Mouse (Mus musculus) left cerebral cortex, adult 9 months (tissue): Measurements from ENCODE around the gene Jund.

Experiments
- DNase-seq, 2 experiments: peaks; one replicate each; pipeline ENCODE4 v3.0.0; 2022; ENCODE audit warnings: low spot score in 2 of 2

Jund gene

DNA sequence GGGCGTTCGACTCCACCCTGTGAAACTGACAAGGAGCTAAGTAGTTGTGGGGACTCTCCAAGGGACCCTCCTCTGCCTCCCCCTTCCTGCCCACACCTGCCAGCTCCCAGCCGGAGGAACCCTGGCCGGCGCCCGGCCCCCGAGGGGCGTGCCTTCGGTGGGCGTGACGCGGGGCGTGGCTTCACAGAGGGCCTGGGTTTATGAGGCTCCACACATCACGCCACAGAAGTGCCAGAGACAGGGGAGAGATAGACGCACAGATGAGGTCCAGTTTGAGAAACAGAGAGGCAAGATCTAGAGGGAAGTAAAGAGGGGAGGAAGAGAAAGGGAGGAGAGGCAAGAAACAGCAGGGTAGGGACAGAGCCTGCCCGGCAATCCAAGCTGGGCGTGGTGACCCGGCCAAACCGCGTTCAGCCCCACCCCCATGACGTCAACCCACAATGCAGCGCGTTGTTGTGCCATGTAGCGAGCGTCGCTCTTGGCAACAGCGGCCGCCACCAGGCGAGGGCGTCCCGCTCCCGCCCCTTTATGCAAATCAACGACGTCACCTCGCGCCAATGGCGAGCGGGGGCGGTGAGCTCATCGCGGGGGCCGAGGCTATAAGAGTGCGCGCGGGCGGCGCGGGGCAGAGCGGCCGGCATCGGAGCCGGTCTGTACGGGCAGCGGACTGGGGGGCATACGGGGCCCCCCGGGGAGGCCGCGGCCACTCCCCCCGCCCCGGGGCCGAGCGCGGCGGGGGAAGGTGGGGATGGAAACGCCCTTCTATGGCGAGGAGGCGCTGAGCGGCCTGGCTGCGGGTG is at the start of gene Jund:
TSS of gene Jund (plus strand) at position 640 of the 800 bp plus-strand sequence.
- peak; percentile 95 to 98 for DNase-seq

DNA sequence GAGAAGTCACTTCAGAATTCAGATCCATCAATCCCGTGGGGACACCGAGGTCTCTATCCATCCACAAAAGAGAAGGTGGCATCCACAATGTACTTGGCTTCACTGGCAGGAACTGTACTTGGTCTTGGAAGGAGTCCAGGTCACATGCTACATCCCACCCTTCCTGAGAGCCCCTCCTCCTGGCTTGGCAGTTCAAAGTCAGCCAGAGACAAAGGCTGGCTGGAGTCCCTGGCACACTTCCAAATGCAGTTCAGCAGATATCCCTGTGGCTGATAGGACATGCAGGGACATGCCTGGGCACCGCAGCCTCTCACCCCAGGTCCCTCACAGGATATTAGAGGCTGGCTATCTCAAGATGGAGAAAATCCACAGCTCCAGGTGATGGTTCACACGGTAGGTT is 49.4 kb upstream of the Jund start:
- no peak for DNase-seq

DNA sequence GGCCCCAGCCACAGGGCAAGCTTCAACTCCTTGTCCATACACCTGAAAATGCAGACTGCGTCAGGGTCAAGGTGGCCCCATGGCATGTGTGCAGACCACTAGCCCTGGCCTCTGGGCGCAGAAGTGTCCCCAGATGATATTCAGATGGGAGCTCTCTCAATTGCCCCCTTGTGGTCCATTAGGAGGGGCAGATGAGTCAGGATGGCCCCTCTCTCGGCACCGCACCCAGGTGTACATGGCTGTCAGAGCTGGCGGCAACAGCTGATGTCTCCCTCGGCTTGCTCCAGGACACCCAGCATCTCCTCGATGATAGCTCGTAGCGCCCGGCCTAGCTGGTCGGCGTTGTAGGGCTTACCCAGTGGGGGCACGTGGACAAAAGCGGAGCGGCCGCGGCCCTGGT is 48.4 kb upstream of the Jund start:
- DNase-seq: no peak

DNA sequence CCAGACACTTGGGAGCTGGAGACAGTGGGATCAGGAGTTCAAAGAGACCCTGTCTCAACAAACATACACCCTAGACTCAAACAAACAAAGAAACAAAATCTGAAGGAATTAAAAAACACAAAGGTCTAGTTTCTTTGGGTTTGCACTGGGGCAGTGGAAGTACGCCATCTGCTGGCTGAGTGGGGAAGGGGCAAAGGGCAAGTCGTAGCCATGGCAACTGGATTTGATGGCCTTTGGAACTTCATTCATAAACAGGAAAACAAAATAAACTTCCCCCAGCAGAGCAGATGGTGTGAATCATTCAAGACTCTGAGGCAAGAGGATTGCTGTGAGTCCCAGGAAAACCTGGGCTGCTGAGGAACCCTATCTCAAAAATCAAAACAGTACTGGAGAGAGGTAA is 45.5 kb upstream of the Jund start:
- DNase-seq: no peak

DNA sequence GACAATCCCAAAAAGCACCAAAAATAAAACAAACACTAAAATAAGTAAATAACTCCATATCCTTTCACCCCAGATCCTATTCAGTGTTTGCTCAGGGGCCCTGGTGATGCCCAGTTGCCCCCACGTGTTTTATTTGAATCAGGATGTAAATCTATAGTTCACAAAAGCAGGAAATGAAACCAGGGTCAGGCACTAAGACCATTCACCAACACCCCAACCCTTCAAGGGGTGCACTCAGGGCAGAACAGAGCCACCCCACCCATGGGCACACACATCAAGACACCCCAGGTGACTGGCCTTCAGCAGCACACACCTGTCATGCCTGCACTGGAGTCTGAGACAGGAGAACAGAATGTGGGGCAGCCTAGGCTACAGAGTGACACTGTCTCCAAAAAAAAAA is 44.6 kb upstream of the Jund start:
- no peak for DNase-seq

DNA sequence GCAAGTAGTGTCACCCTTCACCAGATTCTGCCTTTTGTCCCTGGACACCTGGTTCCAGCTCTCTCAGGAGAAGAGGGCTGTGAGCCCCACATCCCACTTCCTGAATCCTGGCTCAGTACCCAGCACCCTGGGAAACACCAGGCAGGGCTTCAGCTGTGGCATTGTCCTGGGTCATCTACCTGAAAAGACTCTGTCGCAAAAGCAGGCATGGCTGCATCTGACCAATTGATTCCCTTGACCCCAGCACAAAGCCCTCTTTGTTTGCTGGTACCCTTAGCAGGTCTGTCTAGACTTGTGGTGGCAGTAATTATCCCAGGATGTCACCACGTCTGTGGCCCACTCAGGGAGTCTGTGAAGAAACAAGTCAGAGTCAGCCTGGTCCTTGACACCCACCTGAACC is 43.3 kb upstream of the Jund start:
- no peak for DNase-seq

DNA sequence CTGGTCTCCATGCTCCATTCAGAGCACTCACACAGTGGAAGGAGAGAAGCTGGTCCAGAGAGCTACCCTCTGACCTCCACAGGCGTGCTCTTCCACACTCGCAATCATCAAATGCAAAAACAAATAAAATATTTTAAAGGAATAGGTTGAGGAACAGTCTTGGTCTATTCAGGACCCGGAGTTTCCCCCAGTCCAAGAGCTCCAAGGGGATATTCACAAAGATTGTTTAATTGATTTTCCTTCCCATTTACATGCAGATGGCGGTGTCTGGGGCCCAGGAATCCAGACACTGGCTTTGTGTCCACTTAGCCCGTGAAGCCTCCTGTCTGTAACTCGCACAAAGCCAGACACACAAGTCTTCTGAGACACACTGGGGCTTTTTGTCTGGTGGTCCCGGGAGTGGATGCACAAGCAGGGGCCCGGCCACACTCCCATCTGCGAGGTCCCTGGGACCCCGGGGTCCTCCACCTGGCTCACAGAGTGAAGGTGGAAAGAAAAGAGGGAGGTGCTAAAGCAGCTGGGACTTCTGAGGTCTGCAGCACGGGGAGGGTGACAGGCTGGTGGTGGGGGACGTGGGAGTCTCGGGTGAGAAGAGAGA is 42.5 kb upstream of the Jund start:
- no peak for DNase-seq

DNA sequence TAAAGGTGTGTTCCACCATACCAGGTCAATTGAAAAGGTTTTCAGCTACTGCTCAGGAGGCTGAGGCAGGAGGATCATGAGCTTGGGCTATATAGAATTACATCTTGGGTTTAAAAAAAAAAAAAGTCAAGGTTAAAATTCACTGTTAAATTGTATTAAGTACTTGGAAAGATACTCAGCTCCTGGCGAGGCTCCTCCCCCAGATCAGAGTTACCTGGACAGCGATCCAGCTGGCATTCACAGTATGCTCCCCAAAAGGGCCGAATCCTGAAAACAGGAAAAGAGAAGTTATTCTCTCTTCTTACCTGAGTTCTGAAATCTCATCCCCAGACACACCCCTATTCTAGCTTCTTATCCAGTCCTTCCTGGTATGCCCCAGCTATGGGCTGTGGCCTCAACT is 41.5 kb upstream of the Jund start:
- DNase-seq: no peak

DNA sequence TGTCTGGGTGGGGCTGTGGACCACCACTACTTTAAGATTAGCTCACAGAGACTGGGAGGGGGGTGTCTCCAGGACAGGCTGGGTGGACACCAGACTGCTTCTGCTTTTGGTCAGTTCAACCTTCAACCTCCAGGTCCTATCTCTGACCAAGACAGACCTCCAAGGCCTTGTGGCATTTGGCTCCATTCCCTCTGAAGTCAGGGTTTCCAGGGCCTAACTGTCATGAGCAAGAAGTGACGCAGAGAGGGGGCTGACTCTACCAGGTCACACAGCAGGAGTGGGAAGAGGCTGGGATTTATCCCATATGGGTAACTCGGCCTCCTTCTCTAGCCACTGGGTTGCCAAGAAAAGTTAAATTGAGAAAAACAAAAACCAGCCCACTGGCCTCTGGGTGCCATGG is 41.0 kb upstream of the Jund start:
- DNase-seq: no peak

DNA sequence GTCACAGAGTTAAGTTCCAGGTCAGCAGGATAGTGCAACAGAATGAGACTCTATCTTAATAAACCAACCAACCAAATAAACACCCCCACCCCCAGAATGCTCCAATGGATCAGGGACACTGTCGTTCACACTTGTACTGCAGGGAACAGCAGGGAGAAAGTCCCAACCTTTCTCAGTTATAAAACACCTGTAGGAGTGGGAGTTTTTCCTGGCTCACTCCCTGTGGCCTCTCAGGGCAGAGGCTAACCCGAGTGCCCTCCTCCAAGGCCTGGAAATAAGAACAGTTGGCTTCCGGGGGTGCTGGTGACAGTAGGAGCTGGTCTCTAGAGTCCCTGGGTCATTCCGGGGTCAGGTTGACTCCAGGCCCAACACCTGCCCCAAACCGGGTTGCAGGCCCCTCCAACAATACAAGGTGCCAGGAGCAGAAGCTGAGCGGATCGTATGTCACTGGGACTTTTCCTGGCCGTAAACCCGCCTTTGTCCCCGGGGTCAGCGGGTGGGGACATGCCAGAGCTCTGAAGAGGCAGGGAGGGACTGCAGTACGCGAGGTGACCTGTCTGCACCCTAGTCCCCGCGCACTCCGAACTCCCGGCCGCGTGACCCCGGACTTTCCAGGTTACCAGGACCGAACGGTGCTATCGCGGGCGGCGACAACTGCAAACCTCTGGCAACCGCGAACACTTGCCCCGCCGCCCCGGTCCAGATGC is 39.7 kb upstream of the Jund start:
- peak in 1 of 2 experiments; percentile 25 for DNase-seq

DNA sequence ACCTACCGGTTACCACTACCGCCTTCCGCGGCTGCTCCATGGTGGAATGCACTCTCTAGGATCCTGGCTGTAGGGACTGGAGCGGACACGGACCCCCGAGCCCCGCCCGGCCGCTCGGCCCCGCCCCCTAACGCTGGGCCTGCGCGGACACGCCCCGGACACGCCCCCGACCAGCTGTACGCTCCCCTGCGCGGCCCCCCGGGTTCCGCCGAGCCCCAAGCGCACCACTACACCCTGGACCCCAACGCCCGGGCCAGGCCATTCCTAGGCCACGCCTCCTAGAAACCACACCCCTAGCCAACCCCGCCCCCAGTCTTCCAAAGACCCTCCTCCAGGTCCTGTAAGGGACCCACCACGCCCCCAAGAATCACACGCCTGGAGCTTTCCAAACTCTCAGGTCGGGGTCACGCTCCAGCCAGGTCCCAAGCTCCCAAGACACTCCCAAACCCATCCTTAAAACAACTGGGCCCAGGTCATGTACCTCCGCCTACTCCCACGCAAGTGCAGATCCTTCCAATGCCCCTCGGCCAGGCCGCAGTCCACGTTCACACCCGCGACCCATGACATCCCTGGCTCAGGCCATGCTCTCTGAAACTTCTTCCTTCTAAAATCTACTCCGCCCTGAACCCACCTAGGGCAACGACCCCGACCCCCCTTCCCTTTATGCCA is 39.0 kb upstream of the Jund start:
- DNase-seq: peak; percentile 55 to 74

DNA sequence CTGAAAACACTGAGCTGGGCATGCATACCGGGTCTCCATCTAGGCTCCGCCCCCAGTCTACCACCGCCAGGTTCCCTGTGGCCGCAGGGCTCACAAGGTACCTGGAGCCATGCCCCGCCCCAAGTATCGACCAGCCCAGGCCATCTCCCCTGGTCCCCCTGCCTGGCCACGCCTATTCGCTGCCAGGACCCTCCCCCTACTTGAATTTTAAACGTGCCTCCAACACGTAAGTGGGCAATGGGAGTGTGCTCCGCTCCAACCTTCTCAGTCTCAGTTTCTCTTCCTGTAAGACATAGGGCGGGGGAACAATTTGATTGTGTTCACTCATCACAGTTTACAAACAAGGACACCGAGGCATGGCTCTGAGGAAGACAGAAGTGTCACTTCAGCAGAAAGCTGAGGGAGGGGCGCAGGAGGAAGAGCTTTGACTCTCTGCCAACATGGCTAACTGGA is 38.5 kb upstream of the Jund start, which contains the start of gene Pgpep1:
TSS of gene Pgpep1 (minus strand) at position 116 of the 453 bp plus-strand sequence.
- no peak for DNase-seq

DNA sequence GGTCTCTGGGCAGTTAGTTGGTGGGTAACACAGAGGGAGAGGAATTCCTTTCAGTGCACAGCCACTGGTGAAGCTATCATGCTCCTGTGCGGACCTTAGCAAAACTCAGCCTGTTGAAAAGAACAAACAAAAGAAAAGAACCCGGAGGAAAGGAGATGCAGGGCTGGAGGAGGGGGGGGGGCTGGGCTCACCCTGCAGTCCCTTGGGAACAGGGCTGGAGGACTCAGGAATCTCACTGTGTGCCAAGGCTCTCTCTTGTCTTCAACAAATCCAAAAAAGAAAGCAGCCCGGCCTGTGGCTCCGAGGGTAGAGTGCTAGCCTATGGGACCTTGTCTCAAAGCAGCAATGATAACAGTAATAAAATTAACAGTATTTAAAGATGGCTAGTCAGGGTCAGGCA is 35.1 kb upstream of the Jund start:
- DNase-seq: no peak

DNA sequence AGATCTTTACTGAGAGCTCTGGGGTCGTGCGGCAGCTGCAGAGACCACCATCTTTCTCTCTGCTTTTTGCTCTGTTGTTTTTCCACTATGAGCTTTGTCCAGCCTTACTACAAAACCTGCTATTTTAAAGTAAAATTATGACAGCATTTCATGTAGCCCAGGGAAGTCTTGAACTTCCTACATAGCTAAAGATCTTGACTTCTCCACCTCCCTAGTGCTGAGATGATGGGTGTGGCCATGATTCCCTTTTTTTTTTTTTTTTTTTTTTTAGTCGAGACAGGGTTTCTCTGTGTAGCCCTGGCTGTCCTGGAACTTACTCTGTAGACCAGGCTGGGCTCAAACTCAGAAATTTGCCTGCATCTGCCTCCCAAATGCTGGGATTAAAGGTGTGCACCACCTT is 34.1 kb upstream of the Jund start:
- DNase-seq: no peak

DNA sequence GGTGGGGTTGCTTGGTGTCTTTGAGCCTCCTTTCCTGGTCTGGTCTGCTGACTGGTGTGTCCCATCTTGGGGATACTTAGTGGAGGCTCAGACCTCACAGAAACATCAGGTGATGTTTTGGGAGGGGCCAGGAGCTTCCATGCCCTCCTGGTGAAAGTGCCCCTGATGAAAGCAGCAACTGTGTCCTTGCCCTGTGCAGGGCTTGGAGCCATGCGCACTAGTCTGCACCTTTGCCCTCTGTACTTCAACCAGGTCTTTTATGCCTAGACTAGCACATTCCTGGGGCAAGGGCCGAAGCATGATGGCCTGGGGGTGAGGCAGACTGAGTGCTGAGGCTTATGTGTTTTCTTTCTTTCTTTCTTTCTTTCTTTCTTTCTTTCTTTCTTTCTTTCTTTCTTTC is 33.1 kb upstream of the Jund start:
- DNase-seq: no peak

DNA sequence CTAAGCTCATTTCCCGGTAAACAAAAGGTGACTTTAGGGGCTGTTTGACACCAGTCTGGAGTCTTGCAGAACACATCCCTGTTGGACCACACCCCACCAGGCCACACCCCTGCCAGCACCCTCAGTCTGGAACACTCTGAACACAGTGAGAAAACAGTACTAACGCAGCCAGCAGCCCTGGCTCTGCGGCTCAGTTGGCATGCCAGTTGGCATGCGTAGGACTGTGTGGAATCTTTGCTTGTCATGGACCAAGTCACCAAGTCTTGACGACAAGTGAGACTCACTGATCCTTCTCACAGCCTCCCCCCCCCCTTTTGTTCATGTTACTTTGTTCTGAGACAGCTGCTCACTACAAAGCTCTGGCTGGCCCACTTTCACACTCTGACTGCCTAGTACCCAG is 31.7 kb upstream of the Jund start:
- no peak for DNase-seq

DNA sequence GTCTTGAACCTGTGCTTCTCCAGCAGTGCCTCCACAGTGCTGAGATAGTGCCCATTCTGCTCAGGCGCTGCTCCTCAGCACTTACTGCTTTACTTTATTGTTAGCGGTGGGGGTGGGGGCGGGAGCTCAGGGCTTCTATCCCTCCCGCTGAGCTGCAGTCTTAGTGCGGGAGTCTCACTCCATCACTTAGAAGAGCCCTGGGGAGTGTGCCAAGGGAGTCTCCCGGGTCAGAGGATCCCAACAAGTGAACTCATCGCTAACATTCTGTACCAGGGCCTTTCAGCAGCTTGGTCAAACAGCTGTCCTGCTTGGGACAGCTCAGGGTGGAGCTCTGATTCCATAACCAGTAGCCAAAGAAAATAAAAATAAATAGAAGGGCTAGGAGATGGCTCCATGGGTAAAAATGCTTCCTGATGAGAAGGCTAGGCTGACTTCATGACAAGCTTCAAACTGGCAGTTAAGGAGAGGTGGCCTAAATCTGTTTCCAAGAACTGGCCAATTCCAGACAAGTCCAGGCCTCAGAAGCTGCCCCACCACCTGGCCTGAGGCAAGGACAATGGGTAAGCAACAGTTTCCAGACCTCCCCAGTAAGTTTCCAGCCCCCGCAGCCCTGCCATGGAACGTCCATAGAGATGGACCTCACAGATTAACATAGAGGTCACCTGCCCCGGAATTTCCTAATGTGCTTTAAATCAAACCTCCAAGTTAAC is 27.0 kb upstream of the Jund start:
- no peak for DNase-seq

DNA sequence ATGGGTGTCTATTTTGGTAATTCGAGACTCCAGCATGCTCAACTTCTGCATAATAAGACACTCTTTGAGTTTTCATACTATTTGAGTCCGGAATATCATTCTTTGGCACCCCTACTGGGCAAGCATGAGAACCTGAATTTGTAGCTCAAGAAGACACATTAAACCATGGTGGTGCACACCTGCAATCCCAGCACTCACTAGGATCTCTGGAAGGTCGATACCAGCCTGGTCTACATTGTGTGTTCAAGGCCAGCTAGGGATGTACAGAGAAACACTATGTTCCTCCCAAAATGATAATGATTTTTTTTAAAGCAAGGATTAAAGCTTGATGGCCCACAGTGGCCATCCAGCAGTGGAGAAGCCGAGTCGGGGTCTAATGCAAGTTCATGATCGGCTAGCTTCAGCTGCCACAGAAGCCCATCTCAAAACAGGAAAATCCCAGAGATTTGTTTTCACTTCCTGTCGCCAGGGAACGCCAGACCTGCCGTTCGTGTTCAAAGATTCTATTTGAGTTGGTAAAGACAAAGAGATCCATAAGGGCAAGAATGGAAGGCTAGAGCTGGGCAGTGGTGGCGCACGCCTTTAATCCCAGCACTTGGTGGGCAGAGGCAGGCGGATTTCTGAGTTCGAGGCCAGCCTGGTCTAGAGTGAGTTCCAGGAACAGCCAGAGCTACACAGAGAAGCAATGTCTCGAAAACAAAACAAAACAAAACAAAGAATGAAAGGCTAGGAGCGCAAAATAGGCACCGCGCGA is 26.2 kb upstream of the Jund start:
- DNase-seq: no peak

DNA sequence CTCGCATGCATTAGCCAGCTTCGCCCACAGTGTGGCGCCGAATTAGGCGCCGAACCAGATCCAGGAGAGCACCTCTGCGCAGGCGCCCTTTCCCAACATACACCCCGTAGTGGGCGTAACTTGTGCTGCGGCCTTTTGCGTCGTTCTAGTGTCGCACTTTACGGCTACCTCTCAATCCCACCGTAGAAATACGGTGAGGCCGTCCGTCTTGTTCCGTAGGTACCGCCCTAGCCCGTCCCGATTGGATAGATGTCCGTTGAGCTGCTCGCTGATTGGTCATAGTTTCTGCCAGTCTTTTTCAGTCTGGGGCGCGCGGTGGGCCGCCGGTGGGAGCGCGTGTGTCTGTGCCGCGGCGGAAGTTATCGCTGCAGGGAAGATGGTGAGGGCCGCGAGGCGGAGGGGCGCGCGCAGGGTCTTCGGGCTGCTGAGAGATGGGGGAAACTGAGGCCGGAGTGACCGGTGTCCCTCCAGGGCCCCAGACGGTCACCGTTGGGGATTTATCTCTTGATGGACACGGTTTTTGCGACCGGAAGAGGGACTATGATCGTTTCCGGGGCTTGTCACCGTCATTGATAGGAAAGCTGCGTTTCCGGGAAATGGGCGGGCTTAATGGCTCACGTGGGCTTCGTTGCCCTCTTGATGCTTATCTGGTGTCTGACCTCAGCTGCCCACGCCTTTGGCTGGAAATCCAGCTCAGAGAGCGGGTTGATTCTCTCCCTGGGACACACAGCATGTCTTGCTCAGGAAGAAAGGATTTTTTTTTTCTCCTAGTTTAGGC is 25.5 kb upstream of the Jund start, which contains the start of gene Lsm4:
TSS of gene Lsm4 (plus strand) at position 170 of the 778 bp plus-strand sequence.
- peak; percentile 96 to 99 for DNase-seq

DNA sequence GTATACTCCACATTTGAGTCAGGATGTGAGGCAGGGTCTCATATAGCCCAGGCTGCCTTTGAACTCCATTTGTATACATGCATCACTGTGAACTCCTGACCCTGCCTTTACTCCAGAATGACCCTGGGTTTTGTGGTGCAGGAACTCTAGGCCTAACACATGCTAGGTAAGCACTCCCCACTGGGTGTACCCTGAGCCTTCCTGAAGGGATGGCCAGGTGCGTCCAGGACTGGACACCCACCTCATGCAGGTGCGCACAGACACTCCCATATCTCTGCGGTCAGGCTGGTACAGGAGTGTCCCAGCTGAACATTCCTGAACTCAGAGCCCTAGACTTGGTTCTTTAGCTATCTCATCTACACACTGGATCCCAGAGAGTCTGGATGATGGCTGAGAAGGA is 24.6 kb upstream of the Jund start:
- DNase-seq: no peak
